ENCODE assay signal across 8 mouse cellular contexts in the genomic region with DNA sequence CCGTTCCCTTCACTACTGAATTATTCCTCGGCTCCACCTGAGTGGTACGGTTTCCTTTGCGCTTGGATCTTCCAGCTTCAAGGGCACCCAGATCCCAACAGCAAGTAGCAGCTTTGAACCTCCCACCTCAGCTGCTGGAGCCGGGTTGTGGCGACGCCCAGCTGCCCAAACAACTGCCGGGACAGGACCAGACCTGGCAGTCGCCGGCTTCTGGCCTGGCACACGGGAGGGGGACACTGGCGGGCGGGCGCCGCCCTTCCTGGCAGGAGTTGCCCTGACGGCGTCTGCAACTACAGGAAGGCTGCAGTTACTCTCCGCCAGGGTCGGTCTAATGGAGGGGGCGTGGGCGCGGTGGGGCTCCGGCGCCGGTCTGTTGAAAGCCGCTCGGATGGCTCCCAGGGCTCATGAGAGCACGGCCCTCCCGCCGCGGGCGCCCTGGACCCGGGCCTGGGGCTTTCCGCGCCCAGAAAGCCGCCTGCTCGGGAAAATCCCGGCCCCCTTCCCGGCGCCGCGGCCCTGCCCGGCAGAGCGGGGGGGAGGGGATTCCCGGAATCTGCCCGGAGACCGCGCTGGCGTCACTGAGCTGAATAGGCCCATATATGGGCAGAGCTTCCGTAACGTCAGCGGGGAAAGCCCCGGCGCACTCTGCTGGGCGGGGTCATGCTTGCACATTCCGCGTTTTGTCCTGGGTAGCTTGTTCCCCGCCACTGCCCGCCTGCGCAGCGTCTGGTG. TPM values are rescaled to one million over a fixed set of nuclear protein-coding genes. Genes with fewer than 3 reads are reported as not detected.
A peak's percentile ranks its signal among the peaks of the same experiment; 100 is the strongest.
DNase-seq lines count a peak whose midpoint lies in the region; ATAC-seq and TF ChIP-seq lines count a peak whose summit lies in the region.

No protein-coding gene starts in this region.

- peak overlapping the region; percentile 25; the same call in 1 of the 2 replicates for H3K9ac ChIP-seq in hindbrain, embryonic 11.5 days (ENCODE audit: low read depth, low read length)
- peak overlapping the region; percentile 96 for H3K9ac ChIP-seq in lung, postnatal 0 days (replicated peaks; ENCODE audit: low read depth)

- TF ChIP-seq EP300 in lung, postnatal 0 days (IDR thresholded peaks at IDR 0.05), result peak; percentile 62

- ATAC-seq in hindbrain, embryonic 11.5 days (ENCODE audit: low FRiP score), result peak; percentile 86
- ATAC-seq in lung, postnatal 0 days, result peak; percentile 69

- peak; percentile 17; the same call in 1 of the 2 replicates for TF ChIP-seq CTCF in lung, postnatal 0 days (IDR thresholded peaks at IDR 0.05)

- peak; percentile 97 for DNase-seq in Muller cell, postnatal 12 days (ENCODE audit: inconsistent ontology term)
- peak; percentile 94 for DNase-seq in cerebellum, adult 9-11 months
- peak; percentile 89 to 98 for DNase-seq in frontal cortex, adult 2 months (ENCODE audit: extremely low spot score in 1 of 2, low spot score in 1 of 2)
- peak; percentile 95 for DNase-seq in hindbrain, embryonic 11.5 days (ENCODE audit: low spot score)
- peak; percentile 93 to 95 for DNase-seq in layer of hippocampus, postnatal 10 days (ENCODE audit: low spot score in 2 of 2)
- DNase-seq in lung, postnatal 0 days (ENCODE audit: low spot score), result peak; percentile 98
- peak; percentile 80 for DNase-seq in ovary, postnatal 10 days (ENCODE audit: low spot score)
- peak; percentile 90 to 92 for DNase-seq in thymus, postnatal 10 days (ENCODE audit: low spot score in 2 of 2)

- peak overlapping the region; percentile 83 for H3K4me2 ChIP-seq in hindbrain, embryonic 11.5 days (replicated peaks; ENCODE audit: low read depth, low read length)
- peak overlapping the region; percentile 89 for H3K4me2 ChIP-seq in lung, postnatal 0 days (replicated peaks; ENCODE audit: low read depth, low read length)

- no peaks in the 10 kb centered on the region for H3K9me3 ChIP-seq in hindbrain, embryonic 11.5 days (ENCODE audit: control insufficient read depth, low read length)
- no peaks in the 10 kb centered on the region for H3K9me3 ChIP-seq in lung, postnatal 0 days (ENCODE audit: low read length)

- H3K4me3 ChIP-seq in hindbrain, embryonic 11.5 days (ENCODE audit: low read depth, low read length), result peak overlapping the region; percentile 36
- peak overlapping the region; percentile 93 for H3K4me3 ChIP-seq in lung, postnatal 0 days (ENCODE audit: low read depth, low read length)

- WGBS in hindbrain, embryonic 11.5 days, result 2% methylated on average over 48 of the region's 61 CpGs
- under 1% methylated on average over 53 of the region's 61 CpGs for WGBS in lung, postnatal 0 days

- peak overlapping the region; percentile 19; the same call in 1 of the 2 replicates for H3K27ac ChIP-seq in hindbrain, embryonic 11.5 days (ENCODE audit: low read depth, low read length)
- peak overlapping the region; percentile 99 for H3K27ac ChIP-seq in lung, postnatal 0 days (ENCODE audit: low read length)

- peaks cover 25% of the 10 kb centered on the region for H3K4me1 ChIP-seq in hindbrain, embryonic 11.5 days (replicated peaks; ENCODE audit: control insufficient read depth, insufficient read depth, low read length)
- peaks cover 19% of the 10 kb centered on the region for H3K4me1 ChIP-seq in lung, postnatal 0 days (ENCODE audit: insufficient read depth, low read depth, low read length)

- 0 out of 2 replicates have a peak, but pooled peaks cover 2% of the 10 kb centered on the region for H3K36me3 ChIP-seq in hindbrain, embryonic 11.5 days (ENCODE audit: control insufficient read depth, insufficient read depth, low read length)
- peaks cover 3% of the 10 kb centered on the region; the same call in 1 of the 2 replicates for H3K36me3 ChIP-seq in lung, postnatal 0 days (ENCODE audit: insufficient read depth, low read length)

- peaks cover 38% of the 10 kb centered on the region for H3K27me3 ChIP-seq in hindbrain, embryonic 11.5 days (ENCODE audit: control insufficient read depth, insufficient read depth, low read length)
- H3K27me3 ChIP-seq in lung, postnatal 0 days (replicated peaks; ENCODE audit: insufficient read depth, low read length), result no peaks in the 10 kb centered on the region

RNA-seq across cellular contexts. Expression of a gene that starts 2.3 kb away (rescaled TPM):
- 52.0 and 106 TPM in 2 replicates for polyA plus RNA-seq in frontal cortex, adult 2 months (2012; rRNA removed)
- polyA plus RNA-seq in hindbrain, embryonic 11.5 days (2014; fragmentation: Nextera tagmentation; extraction: Ambion mirVana), result 6.2 and 6.4 TPM in 2 replicates
- 10 to 100 TPM; 33.7 to 34.2 TPM for total RNA-seq in layer of hippocampus, postnatal 10 days (2021)
- 69.0 and 126 TPM in 2 replicates for polyA plus RNA-seq in lung, postnatal 0 days (2015; fragmentation: Nextera tagmentation; extraction: Ambion mirVana)

RNA-seq across cellular contexts. Expression of a gene that starts 6.6 kb away (rescaled TPM):
- 37.5 and 39.7 TPM in 2 replicates for polyA plus RNA-seq in frontal cortex, adult 2 months (2012; rRNA removed)
- 98.5 and 104 TPM in 2 replicates for polyA plus RNA-seq in hindbrain, embryonic 11.5 days (2014; fragmentation: Nextera tagmentation; extraction: Ambion mirVana)
- 10 to 100 TPM; 36.8 to 44.3 TPM for total RNA-seq in layer of hippocampus, postnatal 10 days (2021)
- 46.4 and 55.7 TPM in 2 replicates for polyA plus RNA-seq in lung, postnatal 0 days (2015; fragmentation: Nextera tagmentation; extraction: Ambion mirVana)

RNA-seq across cellular contexts. Expression of a gene that starts 6.8 kb away (rescaled TPM):
- polyA plus RNA-seq in frontal cortex, adult 2 months (2012; rRNA removed), result 318 and 332 TPM in 2 replicates
- 1,367 and 1,409 TPM in 2 replicates for polyA plus RNA-seq in hindbrain, embryonic 11.5 days (2014; fragmentation: Nextera tagmentation; extraction: Ambion mirVana)
- 100 to 1,000 TPM; 492 to 505 TPM for total RNA-seq in layer of hippocampus, postnatal 10 days (2021)
- 337 and 356 TPM in 2 replicates for polyA plus RNA-seq in lung, postnatal 0 days (2015; fragmentation: Nextera tagmentation; extraction: Ambion mirVana)

RNA-seq across cellular contexts. Expression of a gene that starts 7.0 kb away (rescaled TPM):
- not detected in 2 replicates for polyA plus RNA-seq in frontal cortex, adult 2 months (2012; rRNA removed)
- polyA plus RNA-seq in hindbrain, embryonic 11.5 days (2014; fragmentation: Nextera tagmentation; extraction: Ambion mirVana), result not detected in 2 replicates
- total RNA-seq in layer of hippocampus, postnatal 10 days (2021), result not detected
- polyA plus RNA-seq in lung, postnatal 0 days (2015; fragmentation: Nextera tagmentation; extraction: Ambion mirVana), result 1.1 TPM in 1 of 2 replicates, not detected in the other

RNA-seq across cellular contexts. Expression of a gene that starts 14.2 kb away (rescaled TPM):
- polyA plus RNA-seq in frontal cortex, adult 2 months (2012; rRNA removed), result 20.7 and 26.0 TPM in 2 replicates
- polyA plus RNA-seq in hindbrain, embryonic 11.5 days (2014; fragmentation: Nextera tagmentation; extraction: Ambion mirVana), result 9.5 and 10.3 TPM in 2 replicates
- total RNA-seq in layer of hippocampus, postnatal 10 days (2021), result 10 to 100 TPM; 14.5 to 15.1 TPM
- polyA plus RNA-seq in lung, postnatal 0 days (2015; fragmentation: Nextera tagmentation; extraction: Ambion mirVana), result 19.2 and 22.3 TPM in 2 replicates

Comparison
In these comparisons a context has a peak if more than half of its experiments do, and no peak if none do; other contexts are left out.
1. Peak in every context shown above with its lines: DNase-seq, ATAC-seq, H3K4me3 ChIP-seq and H3K27ac ChIP-seq.